Mouse (Mus musculus) neural tube, embryonic 15.5 days (tissue): ENCODE measurements around the gene Magix. TPM values are rescaled to one million over a fixed set of nuclear protein-coding genes. Genes with fewer than 3 reads are reported as not detected.
A peak's percentile ranks its signal among the peaks of the same experiment; 100 is the strongest.

ENCODE experiments used
- ATAC-seq: fragments of 200-750 bp; cut with Nextera tagmentation; 2 replicates; pipeline ENCODE4 v1.8.0; 2017; ENCODE audit warnings: mild to moderate bottlenecking, moderate TSS enrichment, moderate library complexity; ENCODE audit not compliant: low FRiP score
- H3K27ac ChIP-seq: fragments of 300-500 bp; sonication (generic); replicated peaks from 2 replicates; pipeline ENCODE4 v1.5.1; 2015; ENCODE audit warnings: mild to moderate bottlenecking, inconsistent platforms
- H3K27me3 ChIP-seq: fragments of 300-500 bp; sonication (generic); replicated peaks from 2 replicates; pipeline ENCODE4 v1.6.1; 2015; ENCODE audit warnings: inconsistent platforms
- H3K36me3 ChIP-seq: fragments of 300-500 bp; sonication (generic); 2 replicates; pipeline ENCODE4 v1.6.1; 2015; ENCODE audit warnings: inconsistent platforms
- H3K4me1 ChIP-seq: fragments of 300-500 bp; sonication (generic); 2 replicates; pipeline ENCODE4 v1.6.1; 2015; ENCODE audit warnings: inconsistent platforms
- H3K4me2 ChIP-seq: fragments of 300-500 bp; sonication (generic); 2 replicates; pipeline ENCODE4 v1.6.1; 2015; ENCODE audit warnings: inconsistent platforms, mild to moderate bottlenecking, moderate library complexity
- H3K4me3 ChIP-seq: fragments of 300-500 bp; sonication (generic); replicated peaks from 2 replicates; pipeline ENCODE4 v1.5.1; 2015; ENCODE audit warnings: mild to moderate bottlenecking, inconsistent platforms
- H3K9ac ChIP-seq: fragments of 300-500 bp; sonication (generic); replicated peaks from 2 replicates; pipeline ENCODE4 v1.6.1; 2015; ENCODE audit warnings: mild to moderate bottlenecking, inconsistent platforms
- H3K9me3 ChIP-seq: fragments of 300-500 bp; sonication (generic); replicated peaks from 2 replicates; pipeline ENCODE4 v1.6.1; 2016; ENCODE audit warnings: inconsistent platforms
- WGBS: fragments of 180-500 bp; shearing (Covaris S2); methylation state at CpG from one replicate; pipeline ENCODE4 v1.1.7; 2015; ENCODE audit warnings: mixed read lengths; 5-methylcytosine and 5-hydroxymethylcytosine counted together
- polyA plus RNA-seq: library from polyadenylated mRNA; unstranded; fragments of >200 nt; fragmentation: Nextera tagmentation; extraction: Ambion mirVana; gene quantifications from 2 replicates; pipeline ENCODE4 v1.2.1, GENCODE M21; 2015

Magix gene
- polyA plus RNA-seq, 1 experiment from 2014 or later = not detected

GRCm38 (mm10) chrX:7657221-7657639 lies 23.8 kb downstream of the Magix start, which contains the start of gene Prickle3:
Gene Prickle3 (plus strand): TSS chrX:7657260.
- Histone ChIP-seq H3K4me2 (peak within 1 kb of the TSS; percentile 48), H3K27me3 (no peaks in the 10 kb centered on the region), H3K27ac (no peak within 1 kb of the TSS), H3K9ac (0 out of 2 replicates have a peak within 1 kb of the TSS, but pooled peaks have one; percentile 23), H3K4me1 (0 out of 2 replicates have a peak, but pooled peaks cover 4% of the 10 kb centered on the region), H3K9me3 (no peaks in the 10 kb centered on the region), H3K4me3 (peak within 1 kb of the TSS; percentile 26), H3K36me3 (peaks cover 1% of the 10 kb centered on the region; the same call in 1 of the 2 replicates)
- WGBS = 33% methylated on average over 26 of the region's 26 CpGs
- ATAC-seq = no peak

DNA sequence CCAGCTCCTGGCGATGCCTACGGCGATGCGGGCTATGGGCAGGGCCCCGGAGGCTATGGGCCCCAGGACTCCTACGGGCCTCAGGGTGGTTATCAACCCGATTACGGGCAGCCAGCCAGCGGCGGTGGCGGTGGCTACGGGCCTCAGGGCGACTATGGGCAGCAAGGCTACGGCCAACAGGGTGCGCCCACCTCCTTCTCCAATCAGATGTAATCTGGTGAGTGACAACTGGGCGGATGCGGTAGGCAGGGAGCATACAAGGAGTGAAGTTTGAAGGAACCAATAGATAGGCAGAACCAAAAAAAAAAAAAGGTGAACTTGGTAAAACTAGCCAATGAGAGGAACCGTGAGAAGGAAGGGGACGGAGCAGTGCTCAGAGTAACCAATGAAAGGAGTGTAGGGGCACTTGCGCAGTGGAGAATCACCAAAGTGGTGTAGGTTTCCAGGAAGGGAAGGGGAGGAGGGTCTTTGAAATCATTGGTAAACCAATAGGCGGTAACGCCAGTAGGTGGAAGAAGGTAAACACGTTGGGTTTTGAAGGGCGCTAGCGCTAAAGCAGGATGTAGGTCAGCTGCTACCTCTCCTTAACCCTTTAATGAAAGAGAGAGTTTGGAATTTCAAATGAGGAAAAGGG lies 32.3 kb downstream of the Magix start:
- Histone ChIP-seq H3K27ac (peak overlapping the region; percentile 65), H3K27me3 (no peaks in the 10 kb centered on the region), H3K9me3 (no peaks in the 10 kb centered on the region), H3K4me1 (peaks cover 3% of the 10 kb centered on the region), H3K36me3 (peaks cover 10% of the 10 kb centered on the region; the same call in 1 of the 2 replicates), H3K9ac (peak overlapping the region; percentile 40), H3K4me3 (peak overlapping the region; percentile 38), H3K4me2 (peak overlapping the region; percentile 55)
- peak; percentile 93 for ATAC-seq
- 21% methylated on average over 25 of the region's 25 CpGs for WGBS

DNA sequence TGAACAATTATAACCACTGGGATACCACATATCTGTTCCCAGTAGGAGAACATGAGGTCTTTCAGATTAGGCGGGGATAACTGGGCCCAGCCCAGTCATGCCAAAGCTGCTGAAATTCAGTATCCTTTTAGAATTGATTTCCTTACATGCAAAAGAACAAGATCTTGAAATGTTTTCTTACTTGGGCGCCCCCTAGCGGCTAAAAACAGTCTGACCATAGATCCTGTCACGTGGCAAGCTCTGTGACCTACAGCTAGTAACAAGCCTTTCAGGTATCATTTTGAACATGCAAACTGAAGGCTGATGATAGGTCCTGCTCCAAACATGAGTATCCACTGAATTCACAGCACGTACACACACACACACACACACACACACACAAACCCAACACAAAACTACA lies 35.7 kb downstream of the Magix start:
- H3K27me3 ChIP-seq = no peaks in the 10 kb centered on the region
- no peak overlapping the region for H3K4me3 ChIP-seq
- no peak overlapping the region for H3K4me2 ChIP-seq
- no peak overlapping the region for H3K9ac ChIP-seq
- no peak for ATAC-seq
- H3K9me3 ChIP-seq = no peaks in the 10 kb centered on the region
- peaks cover 9% of the 10 kb centered on the region for H3K4me1 ChIP-seq
- 20% methylated on average over 5 of the region's 5 CpGs for WGBS
- H3K36me3 ChIP-seq = peaks cover 9% of the 10 kb centered on the region; the same call in 1 of the 2 replicates
- no peak overlapping the region for H3K27ac ChIP-seq

DNA sequence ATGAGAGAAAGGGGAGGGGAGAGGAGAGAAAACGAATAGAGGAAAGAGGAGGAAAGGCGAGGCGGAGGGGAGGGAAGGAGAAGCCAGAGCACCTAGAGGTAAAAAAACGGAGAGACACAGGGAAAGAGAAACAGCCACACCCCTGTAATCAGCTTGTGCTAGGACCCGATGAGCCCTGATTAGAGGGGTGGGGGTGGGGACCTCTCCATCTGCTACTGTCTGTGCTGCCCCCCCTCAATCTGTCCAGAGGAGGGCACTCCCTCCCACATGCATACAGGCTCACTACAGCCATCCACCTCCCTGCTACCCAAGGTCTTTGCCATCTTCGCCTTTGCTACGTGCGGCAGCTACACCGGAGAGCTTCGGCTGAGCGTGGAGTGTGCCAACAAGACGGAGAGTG lies 40.3 kb downstream of the Magix start:
- Histone ChIP-seq H3K4me1 (peaks cover 6% of the 10 kb centered on the region), H3K9me3 (no peaks in the 10 kb centered on the region), H3K36me3 (peaks cover 9% of the 10 kb centered on the region; the same call in 1 of the 2 replicates), H3K4me2 (peak overlapping the region; percentile 60), H3K27me3 (no peaks in the 10 kb centered on the region), H3K27ac (no peak overlapping the region), H3K4me3 (peak overlapping the region; percentile 23), H3K9ac (no peak overlapping the region)
- ATAC-seq = no peak
- WGBS = 44% methylated on average over 12 of the region's 12 CpGs

- no peaks in the 10 kb centered on the region for H3K9me3 ChIP-seq
- 25% methylated on average over 13 of the region's 13 CpGs for WGBS
- H3K4me1 ChIP-seq = peaks cover 6% of the 10 kb centered on the region
- no peaks in the 10 kb centered on the region for H3K27me3 ChIP-seq
- peak overlapping the region; percentile 78 for H3K27ac ChIP-seq
- H3K36me3 ChIP-seq = peaks cover 8% of the 10 kb centered on the region; the same call in 1 of the 2 replicates
- peak overlapping the region; percentile 49 for H3K4me3 ChIP-seq
- peak overlapping the region; percentile 60 for H3K4me2 ChIP-seq
- peak; percentile 46 for ATAC-seq
- peak overlapping the region; percentile 41 for H3K9ac ChIP-seq
These were observed 41.3 kb downstream of the Magix start for GRCm38 (mm10) chrX:7639536-7640325.

GRCm38 (mm10) chrX:7638401-7639091 lies 42.5 kb downstream of the Magix start, which contains the start of gene Syp:
Gene Syp (plus strand): TSS chrX:7638471.
- peak; percentile 90 for ATAC-seq
- Histone ChIP-seq H3K9ac (peak within 1 kb of the TSS; percentile 41), H3K4me3 (peak within 1 kb of the TSS; percentile 49), H3K4me1 (peaks cover 6% of the 10 kb centered on the region), H3K36me3 (0 out of 2 replicates have a peak, but pooled peaks cover 3% of the 10 kb centered on the region), H3K27ac (peak within 1 kb of the TSS; percentile 78), H3K9me3 (no peaks in the 10 kb centered on the region), H3K4me2 (peak within 1 kb of the TSS; percentile 60), H3K27me3 (no peaks in the 10 kb centered on the region)
- 15% methylated on average over 36 of the region's 42 CpGs for WGBS

DNA sequence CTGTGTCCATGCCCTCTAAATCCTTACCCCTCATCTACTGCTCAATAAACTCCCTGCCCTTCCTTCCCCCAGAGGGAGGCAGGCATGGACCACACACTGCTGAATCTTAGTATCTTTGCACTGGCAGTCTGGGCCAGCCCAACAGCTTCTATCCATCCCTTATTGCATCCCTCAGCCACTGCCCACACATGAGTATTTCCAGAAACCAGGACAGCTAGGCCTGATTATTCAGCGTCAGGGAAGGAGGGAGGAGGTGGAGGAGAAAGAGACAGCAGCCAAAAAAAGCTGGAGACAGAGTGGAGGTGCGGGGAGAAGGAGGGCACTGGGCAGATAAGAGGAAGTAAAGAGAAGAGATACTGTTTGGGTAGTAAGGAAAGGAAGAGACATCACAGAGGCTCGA lies 46.0 kb downstream of the Magix start:
- Histone ChIP-seq H3K36me3 (no peaks in the 10 kb centered on the region), H3K4me3 (no peak overlapping the region), H3K9me3 (no peaks in the 10 kb centered on the region), H3K27me3 (no peaks in the 10 kb centered on the region), H3K9ac (no peak overlapping the region), H3K4me1 (no peaks in the 10 kb centered on the region), H3K4me2 (no peak overlapping the region), H3K27ac (no peak overlapping the region)
- 74% methylated on average over 3 of the region's 3 CpGs for WGBS
- ATAC-seq = no peak

GRCm38 (mm10) chrX:7632560-7632959 lies 48.5 kb downstream of the Magix start:
- no peaks in the 10 kb centered on the region for H3K36me3 ChIP-seq
- H3K4me1 ChIP-seq = no peaks in the 10 kb centered on the region
- H3K4me2 ChIP-seq = no peak overlapping the region
- no peak for ATAC-seq
- H3K27me3 ChIP-seq = no peaks in the 10 kb centered on the region
- H3K9me3 ChIP-seq = no peaks in the 10 kb centered on the region
- no peak overlapping the region for H3K27ac ChIP-seq
- 89% methylated on average over 6 of the region's 6 CpGs for WGBS
- no peak overlapping the region for H3K4me3 ChIP-seq
- H3K9ac ChIP-seq = no peak overlapping the region

Other genes starting within 250 kb of the Magix start
- 0.08 and 0.26 TPM in 2 replicates for gene Foxp3, start 107.6 kb downstream of the Magix start, polyA plus RNA-seq
- 6.0 and 7.5 TPM in 2 replicates for gene Ppp1r3f, start 107.0 kb downstream of the Magix start, polyA plus RNA-seq
- gene Ccdc22, start 75.7 kb downstream of the Magix start, polyA plus RNA-seq = 28.4 and 29.5 TPM in 2 replicates
- gene Cacna1f, start 74.2 kb downstream of the Magix start, polyA plus RNA-seq = 0.24 and 0.35 TPM in 2 replicates
- 195 and 223 TPM in 2 replicates for gene Syp, start 42.8 kb downstream of the Magix start, polyA plus RNA-seq
- gene Prickle3, start 24.0 kb downstream of the Magix start, polyA plus RNA-seq = 1.7 and 3.8 TPM in 2 replicates
- gene Plp2, start 9.9 kb downstream of the Magix start, polyA plus RNA-seq = 20.3 and 50.6 TPM in 2 replicates
- 46.0 and 46.5 TPM in 2 replicates for gene Gpkow, start 15.9 kb upstream of the Magix start, polyA plus RNA-seq
- 34.6 and 34.9 TPM in 2 replicates for gene Wdr45, start 33.1 kb upstream of the Magix start, polyA plus RNA-seq
- 1.4 TPM in 1 of 2 replicates, not detected in the other for gene Gm45208, start 41.0 kb upstream of the Magix start, polyA plus RNA-seq
- gene Praf2, start 47.2 kb upstream of the Magix start, polyA plus RNA-seq = 128 and 132 TPM in 2 replicates
- 50.8 and 56.3 TPM in 2 replicates for gene Ccdc120, start 69.7 kb upstream of the Magix start, polyA plus RNA-seq
- 24.7 and 25.2 TPM in 2 replicates for gene Tfe3, start 81.3 kb upstream of the Magix start, polyA plus RNA-seq
- 63.0 and 67.4 TPM in 2 replicates for gene Gripap1, start 108.5 kb upstream of the Magix start, polyA plus RNA-seq
- 5.7 and 6.5 TPM in 2 replicates for gene Kcnd1, start 141.0 kb upstream of the Magix start, polyA plus RNA-seq
- 40.0 and 40.4 TPM in 2 replicates for gene Otud5, start 160.1 kb upstream of the Magix start, polyA plus RNA-seq
- gene Pim2, start 197.0 kb upstream of the Magix start, polyA plus RNA-seq = 21.0 and 26.8 TPM in 2 replicates
- gene Slc35a2, start 202.8 kb upstream of the Magix start, polyA plus RNA-seq = 46.9 and 47.3 TPM in 2 replicates
- gene Pqbp1, start 218.0 kb upstream of the Magix start, polyA plus RNA-seq = 194 and 201 TPM in 2 replicates
- 152 TPM in 2 replicates for gene Timm17b, start 218.1 kb upstream of the Magix start, polyA plus RNA-seq
- gene Gm10491, start 226.6 kb upstream of the Magix start, polyA plus RNA-seq = not detected in 2 replicates
- not detected in 2 replicates for gene Gm10490, start 228.3 kb upstream of the Magix start, polyA plus RNA-seq
- gene Pcsk1n, start 238.6 kb upstream of the Magix start, polyA plus RNA-seq = 292 and 368 TPM in 2 replicates
- gene Eras, start 247.4 kb upstream of the Magix start, polyA plus RNA-seq = 0.28 TPM in 1 of 2 replicates, not detected in the other